Mouse (Mus musculus) layer of hippocampus, postnatal 36 days (tissue): ENCODE measurements around the gene AW549877. TPM values are rescaled to one million over a fixed set of nuclear protein-coding genes. Genes with fewer than 3 reads are reported as not detected.
A peak's percentile ranks its signal among the peaks of the same experiment; 100 is the strongest.

ENCODE experiments used
- DNase-seq, 2 experiments: peaks; one replicate each; pipeline ENCODE4 v3.0.0; 2022
- total RNA-seq, 2 experiments: library from RNA; stranded (reverse); gene quantifications; 2 replicates each; pipeline ENCODE4 v1.2.3; 2021

AW549877 gene
- total RNA-seq, 2 experiments from 2014 or later = 42.2 to 46.2 TPM

DNA sequence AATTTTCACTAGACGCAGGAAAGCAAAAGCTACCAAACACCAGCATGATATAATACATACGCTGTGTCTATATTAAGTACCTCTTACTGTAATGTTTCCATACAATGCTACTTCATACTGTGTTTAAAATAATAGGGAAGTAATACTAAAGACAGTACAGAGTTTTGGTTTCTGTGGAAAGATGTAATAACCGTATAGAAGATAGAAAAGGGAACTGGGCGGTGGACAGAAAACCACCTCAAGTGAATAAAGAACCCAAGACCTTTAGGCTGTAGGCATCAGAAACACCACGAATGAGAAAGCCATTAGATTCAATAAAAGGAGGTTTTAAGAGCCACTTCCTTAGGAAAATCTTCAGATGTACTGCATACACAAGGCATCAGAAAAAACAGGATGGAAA, 12.8 kb downstream of the AW549877 start:
- DNase-seq = no peak

DNA sequence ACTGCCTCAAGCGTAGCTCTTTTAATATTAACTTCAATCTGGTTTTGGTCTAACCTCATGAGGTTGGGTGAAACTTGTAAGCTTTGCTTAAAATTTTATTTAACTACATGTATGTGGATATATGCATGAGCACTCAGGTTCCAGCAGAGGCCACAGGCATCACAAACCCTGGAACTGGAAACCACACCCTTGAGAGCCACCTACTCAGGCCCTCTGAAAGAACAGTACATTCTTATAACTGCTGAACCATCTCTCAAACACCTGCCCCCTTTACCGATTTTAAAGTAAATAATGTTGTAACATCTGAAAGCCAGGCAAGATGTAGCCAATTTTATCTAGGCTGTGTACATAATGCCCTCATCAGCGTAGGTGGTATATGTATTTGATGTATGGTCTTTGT, 15.7 kb downstream of the AW549877 start:
- DNase-seq = no peak

DNA sequence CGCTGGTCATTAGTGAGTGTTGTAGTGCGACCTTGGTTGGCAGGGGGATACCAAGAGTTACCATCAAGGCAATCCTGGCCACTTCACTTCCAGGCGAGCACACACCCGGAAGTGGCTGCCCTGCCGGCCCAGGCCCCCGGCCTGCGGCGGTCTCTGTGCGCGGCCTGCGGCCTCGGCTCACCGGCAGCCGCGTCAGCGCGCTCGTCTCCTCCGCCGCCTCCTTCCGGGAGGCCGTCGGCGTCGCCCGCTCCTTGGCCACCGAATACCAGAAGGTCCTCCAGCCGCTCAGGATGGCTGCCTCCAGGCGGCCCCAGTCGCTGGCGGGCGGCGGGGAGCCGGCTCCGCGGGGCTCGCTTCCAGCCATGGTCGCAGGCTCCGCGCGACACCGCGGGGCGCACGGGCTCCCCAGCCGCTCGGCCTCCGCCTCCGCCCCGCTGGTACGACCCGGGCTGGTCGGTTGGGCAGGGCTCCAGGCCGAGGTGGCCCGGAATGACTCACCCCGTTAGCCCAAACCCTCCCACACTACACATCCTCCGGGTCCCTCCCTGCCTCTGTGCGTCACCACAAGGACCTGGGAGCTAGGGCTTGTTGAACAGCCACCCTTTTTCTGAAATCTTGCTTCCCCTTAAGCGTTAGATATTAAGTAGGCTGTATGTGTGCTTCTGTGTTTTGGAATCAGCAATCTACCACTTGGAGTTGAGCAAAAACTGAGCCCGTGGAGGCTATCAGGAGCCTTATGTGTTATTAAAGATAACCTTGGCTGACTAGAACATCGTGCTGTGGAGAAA, 16.3 kb downstream of the AW549877 start, which contains the start of gene Fbxo4:
Fbxo4 (minus strand) TSS at position 513 of the 788 bp plus-strand sequence.
- DNase-seq = peak; percentile 78 to 79

DNA sequence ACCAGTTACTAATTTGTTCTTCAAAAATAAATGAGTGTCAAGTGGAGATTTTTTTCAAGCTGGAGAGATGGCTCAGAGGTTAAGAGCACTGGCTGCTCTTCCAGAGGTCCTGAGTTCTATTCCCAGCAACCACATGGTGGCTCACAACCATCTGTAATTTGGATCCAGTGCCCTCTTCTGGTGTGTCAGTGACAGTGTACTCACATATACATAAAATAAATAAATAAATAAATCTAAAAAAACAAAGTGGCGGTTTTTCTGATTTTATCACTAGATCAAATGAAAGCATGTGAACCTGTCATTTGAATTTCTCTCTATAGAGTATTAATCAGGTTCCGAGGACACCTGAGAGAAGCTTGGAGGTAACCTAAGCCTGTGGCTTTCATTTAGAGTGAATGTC, 17.3 kb downstream of the AW549877 start:
- DNase-seq = no peak

DNA sequence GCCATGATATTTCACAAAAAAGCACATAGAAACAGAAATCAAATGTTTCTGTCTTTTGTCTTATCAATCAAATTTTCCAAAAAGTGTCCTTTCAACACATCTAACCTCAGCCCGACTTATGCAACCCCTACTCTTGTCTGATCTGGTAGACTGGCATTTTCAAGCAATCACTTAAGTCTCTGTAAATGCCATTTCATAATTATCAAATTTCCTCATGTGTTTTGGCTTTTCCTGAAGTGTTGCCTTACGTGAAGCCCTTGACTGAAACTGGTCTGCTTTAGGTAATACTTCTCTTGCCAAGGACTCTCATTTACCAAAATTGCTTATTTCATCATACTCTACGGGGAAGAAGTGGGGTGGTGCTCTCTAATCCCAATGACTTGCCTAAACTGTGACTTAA, 22.2 kb downstream of the AW549877 start:
- no peak for DNase-seq

GRCm38 (mm10) chr15:3970193-3970592, 25.4 kb downstream of the AW549877 start:
- DNase-seq = no peak

GRCm38 (mm10) chr15:3969743-3970142, 25.8 kb downstream of the AW549877 start:
- no peak for DNase-seq

GRCm38 (mm10) chr15:3962251-3962650, 33.3 kb downstream of the AW549877 start:
- no peak for DNase-seq

DNA sequence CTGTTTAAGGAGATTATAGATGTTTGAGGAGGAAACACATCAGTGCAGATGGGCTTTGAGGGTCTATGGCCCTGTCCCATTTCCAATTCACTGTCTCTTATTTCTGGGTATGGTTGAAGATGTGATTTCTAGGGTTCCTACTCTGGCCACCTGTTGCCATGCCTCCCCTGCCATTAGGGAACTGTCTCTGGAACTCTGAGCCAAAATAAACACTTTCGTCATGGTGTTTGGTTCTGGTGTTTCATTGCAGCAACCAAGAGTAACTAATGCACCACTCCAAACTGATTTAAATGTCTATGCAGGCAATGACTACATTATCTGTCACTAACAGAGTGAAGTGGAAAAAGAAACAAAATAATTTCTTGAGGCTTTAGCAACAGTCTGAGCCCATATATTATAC, 35.5 kb downstream of the AW549877 start:
- DNase-seq = no peak

GRCm38 (mm10) chr15:3957982-3958381, 37.6 kb downstream of the AW549877 start:
- DNase-seq = peak; percentile 12 to 34

- no peak for DNase-seq
Observed at GRCm38 (mm10) chr15:3954971-3955370, 40.6 kb downstream of the AW549877 start.

- no peak for DNase-seq
Observed at GRCm38 (mm10) chr15:3938132-3938531, 57.4 kb downstream of the AW549877 start.

DNA sequence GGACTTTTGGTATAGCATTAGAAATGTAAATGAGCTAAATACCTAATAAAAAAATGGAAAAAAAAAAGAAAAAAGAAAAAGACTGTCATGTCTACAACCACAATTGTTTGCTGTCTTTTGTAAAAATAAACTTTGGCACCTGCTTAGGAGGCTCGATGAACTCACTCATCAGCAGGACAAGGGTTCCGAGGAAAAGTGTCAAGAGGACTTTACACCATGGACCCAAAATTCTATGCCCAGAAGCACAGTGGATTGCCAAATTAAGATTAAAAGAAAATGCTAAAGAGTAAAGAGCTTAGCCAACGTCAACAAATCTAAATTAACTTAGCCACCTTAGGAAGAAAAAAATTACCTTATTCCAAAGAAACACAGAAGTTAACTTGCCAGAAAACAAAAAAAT, 59.5 kb downstream of the AW549877 start:
- DNase-seq = no peak

DNA sequence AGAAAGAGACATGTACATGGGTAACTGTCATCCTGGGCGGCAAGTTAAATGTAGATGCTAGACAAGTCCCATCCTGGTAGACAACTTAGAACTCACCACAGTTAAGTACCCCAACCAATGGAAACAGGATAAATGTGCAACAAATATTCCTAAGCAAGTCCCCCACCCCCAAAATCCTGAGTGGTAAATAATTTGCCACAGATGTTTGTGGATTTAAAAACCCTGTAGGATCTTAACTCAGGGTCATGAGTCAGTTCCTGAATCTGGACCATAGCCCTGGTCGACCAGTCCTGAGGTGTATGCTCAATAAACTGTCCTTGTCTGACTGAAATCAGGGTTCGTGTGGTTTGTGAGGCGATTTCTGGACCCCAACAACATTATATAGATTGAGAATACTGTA, 62.1 kb downstream of the AW549877 start:
- DNase-seq = no peak

Other genes with a start within 250 kb of the AW549877 start
- 1 to 10 TPM; 8.3 to 8.8 TPM for gene Fbxo4, start 16.2 kb downstream of the AW549877 start, total RNA-seq
- 100 to 1,000 TPM; 291 to 308 TPM for gene Oxct1, start 30.6 kb upstream of the AW549877 start, total RNA-seq